Mouse (Mus musculus) limb, embryonic 15.5 days (tissue): ENCODE measurements at regions not wholly inside any gene's neighbourhood (a gene's known extent, or its start where the extent isn't known, plus 50 kb on each side); places are given as distances from the start of the nearest gene placed in this dataset.

Source experiments
- ATAC-seq: fragments of 200-750 bp; cut with Nextera tagmentation; 2 replicates; pipeline ENCODE4 v1.8.0; 2017; ENCODE audit warnings: low read depth, moderate TSS enrichment; ENCODE audit not compliant: insufficient number of reproducible peaks, low FRiP score, low TSS enrichment
- H3K27ac ChIP-seq: fragments of 300-500 bp; sonication (generic); 2 replicates; pipeline ENCODE4 v1.5.1; 2015; ENCODE audit warnings: moderate library complexity, mild to moderate bottlenecking, inconsistent platforms
- H3K27me3 ChIP-seq: fragments of 300-500 bp; sonication (generic); 2 replicates; pipeline ENCODE4 v1.6.1; 2015; ENCODE audit warnings: inconsistent platforms
- H3K36me3 ChIP-seq: fragments of 300-500 bp; sonication (generic); 2 replicates; pipeline ENCODE4 v1.6.1; 2015; ENCODE audit warnings: inconsistent platforms
- H3K4me1 ChIP-seq: fragments of 300-500 bp; sonication (generic); 2 replicates; pipeline ENCODE4 v1.6.1; 2015; ENCODE audit warnings: inconsistent platforms
- H3K4me2 ChIP-seq: fragments of 300-500 bp; sonication (generic); 2 replicates; pipeline ENCODE4 v1.6.1; 2015; ENCODE audit warnings: mild to moderate bottlenecking, inconsistent platforms
- H3K4me3 ChIP-seq: fragments of 300-500 bp; sonication (generic); 2 replicates; pipeline ENCODE4 v1.5.1; 2015; ENCODE audit warnings: mild to moderate bottlenecking, inconsistent platforms
- H3K9ac ChIP-seq: fragments of 300-500 bp; sonication (generic); 2 replicates; pipeline ENCODE4 v1.6.1; 2015; ENCODE audit warnings: inconsistent platforms
- H3K9me3 ChIP-seq: fragments of 300-500 bp; sonication (generic); 2 replicates; pipeline ENCODE4 v1.6.1; 2016; ENCODE audit warnings: inconsistent platforms
- WGBS: fragments of 180-500 bp; shearing (Covaris S2); methylation state at CpG from one replicate; pipeline ENCODE4 v1.1.7; 2015; 5-methylcytosine and 5-hydroxymethylcytosine counted together

- H3K27ac ChIP-seq = no peak overlapping the region
- WGBS = 40% methylated on average over 7 of the region's 7 CpGs
- H3K27me3 ChIP-seq = no peaks in the 10 kb centered on the region
- no peak for ATAC-seq
- no peak overlapping the region for H3K9ac ChIP-seq
- H3K4me2 ChIP-seq = no peak overlapping the region
- no peaks in the 10 kb centered on the region for H3K4me1 ChIP-seq
- H3K36me3 ChIP-seq = no peaks in the 10 kb centered on the region
- H3K4me3 ChIP-seq = no peak overlapping the region
- H3K9me3 ChIP-seq = no peaks in the 10 kb centered on the region
Measured at GRCm38 (mm10) chr2:46054902-46055301, 937.7 kb upstream of the Zeb2 start.

GRCm38 (mm10) chr2:46021854-46022253, 904.7 kb upstream of the Zeb2 start:
- H3K27ac ChIP-seq = no peak overlapping the region
- H3K27me3 ChIP-seq = no peaks in the 10 kb centered on the region
- no peak overlapping the region for H3K4me3 ChIP-seq
- no peaks in the 10 kb centered on the region for H3K36me3 ChIP-seq
- no peak for ATAC-seq
- H3K9me3 ChIP-seq = no peaks in the 10 kb centered on the region
- WGBS = 77% methylated on average over 1 of the region's 1 CpGs
- no peak overlapping the region for H3K4me2 ChIP-seq
- no peak overlapping the region for H3K9ac ChIP-seq
- H3K4me1 ChIP-seq = no peaks in the 10 kb centered on the region

GRCm38 (mm10) chr2:46013771-46014269, 896.6 kb upstream of the Zeb2 start:
- no peaks in the 10 kb centered on the region for H3K27me3 ChIP-seq
- no peak overlapping the region for H3K4me3 ChIP-seq
- H3K4me2 ChIP-seq = no peak overlapping the region
- no peaks in the 10 kb centered on the region for H3K9me3 ChIP-seq
- no peak for ATAC-seq
- no peak overlapping the region for H3K9ac ChIP-seq
- no peaks in the 10 kb centered on the region for H3K36me3 ChIP-seq
- no peak overlapping the region for H3K27ac ChIP-seq
- H3K4me1 ChIP-seq = no peaks in the 10 kb centered on the region
- 64% methylated on average over 3 of the region's 3 CpGs for WGBS

GRCm38 (mm10) chr2:46012716-46013115, 895.5 kb upstream of the Zeb2 start:
- Histone ChIP-seq H3K9ac (no peak overlapping the region), H3K4me3 (no peak overlapping the region), H3K27me3 (no peaks in the 10 kb centered on the region), H3K36me3 (no peaks in the 10 kb centered on the region), H3K4me1 (no peaks in the 10 kb centered on the region), H3K9me3 (no peaks in the 10 kb centered on the region), H3K4me2 (no peak overlapping the region), H3K27ac (no peak overlapping the region)
- WGBS = 72% methylated on average over 1 of the region's 1 CpGs
- ATAC-seq = no peak

- Histone ChIP-seq H3K36me3 (no peaks in the 10 kb centered on the region), H3K4me2 (no peak overlapping the region), H3K4me3 (no peak overlapping the region), H3K9me3 (no peaks in the 10 kb centered on the region), H3K9ac (no peak overlapping the region), H3K27ac (no peak overlapping the region), H3K4me1 (no peaks in the 10 kb centered on the region), H3K27me3 (no peaks in the 10 kb centered on the region)
- ATAC-seq = no peak
Measured at GRCm38 (mm10) chr2:45975157-45975556, 858.0 kb upstream of the Zeb2 start.

- Histone ChIP-seq H3K4me2 (no peak overlapping the region), H3K4me3 (no peak overlapping the region), H3K36me3 (no peaks in the 10 kb centered on the region), H3K9ac (no peak overlapping the region), H3K27me3 (no peaks in the 10 kb centered on the region), H3K27ac (no peak overlapping the region), H3K4me1 (no peaks in the 10 kb centered on the region), H3K9me3 (no peaks in the 10 kb centered on the region)
- WGBS = 84% methylated on average over 5 of the region's 5 CpGs
- ATAC-seq = no peak
Measured at GRCm38 (mm10) chr2:45968635-45969034, 851.4 kb upstream of the Zeb2 start.

- Histone ChIP-seq H3K27me3 (no peaks in the 10 kb centered on the region), H3K4me3 (no peak overlapping the region), H3K4me1 (no peaks in the 10 kb centered on the region), H3K9ac (no peak overlapping the region), H3K27ac (no peak overlapping the region), H3K4me2 (no peak overlapping the region), H3K9me3 (no peaks in the 10 kb centered on the region), H3K36me3 (no peaks in the 10 kb centered on the region)
- no peak for ATAC-seq
- 36% methylated on average over 4 of the region's 4 CpGs for WGBS
Measured at GRCm38 (mm10) chr2:45956792-45957330, 839.7 kb upstream of the Zeb2 start.

GRCm38 (mm10) chr2:45948758-45949157, 831.6 kb upstream of the Zeb2 start:
- H3K36me3 ChIP-seq = no peaks in the 10 kb centered on the region
- 64% methylated on average over 1 of the region's 1 CpGs for WGBS
- H3K9me3 ChIP-seq = no peaks in the 10 kb centered on the region
- no peak overlapping the region for H3K4me3 ChIP-seq
- no peak overlapping the region for H3K9ac ChIP-seq
- no peak overlapping the region for H3K4me2 ChIP-seq
- ATAC-seq = no peak
- H3K4me1 ChIP-seq = no peaks in the 10 kb centered on the region
- H3K27me3 ChIP-seq = no peaks in the 10 kb centered on the region
- H3K27ac ChIP-seq = no peak overlapping the region

GRCm38 (mm10) chr2:45925791-45926480, 808.7 kb upstream of the Zeb2 start:
- ATAC-seq = no peak
- Histone ChIP-seq H3K36me3 (no peaks in the 10 kb centered on the region), H3K4me2 (no peak overlapping the region), H3K9ac (no peak overlapping the region), H3K27me3 (no peaks in the 10 kb centered on the region), H3K4me1 (no peaks in the 10 kb centered on the region), H3K27ac (no peak overlapping the region), H3K4me3 (no peak overlapping the region), H3K9me3 (no peaks in the 10 kb centered on the region)
- 76% methylated on average over 7 of the region's 7 CpGs for WGBS

- Histone ChIP-seq H3K9ac (no peak overlapping the region), H3K27ac (no peak overlapping the region), H3K4me2 (no peak overlapping the region)
Measured at GRCm38 (mm10) chr2:45908871-45909270, 791.7 kb upstream of the Zeb2 start.

GRCm38 (mm10) chr2:45904623-45905235, 787.5 kb upstream of the Zeb2 start:
- Histone ChIP-seq H3K9me3 (no peaks in the 10 kb centered on the region), H3K27ac (no peak overlapping the region), H3K9ac (no peak overlapping the region), H3K4me1 (no peaks in the 10 kb centered on the region), H3K36me3 (no peaks in the 10 kb centered on the region), H3K4me2 (no peak overlapping the region), H3K4me3 (no peak overlapping the region), H3K27me3 (no peaks in the 10 kb centered on the region)
- 36% methylated on average over 2 of the region's 2 CpGs for WGBS
- no peak for ATAC-seq

More at GRCm38 (mm10) chr2:45908871-45909270, 791.7 kb upstream of the Zeb2 start:
- Histone ChIP-seq H3K9me3 (no peaks in the 10 kb centered on the region), H3K27me3 (no peaks in the 10 kb centered on the region), H3K4me3 (no peak overlapping the region), H3K4me1 (no peaks in the 10 kb centered on the region), H3K36me3 (no peaks in the 10 kb centered on the region)
- ATAC-seq = no peak
- WGBS = 47% methylated on average over 1 of the region's 1 CpGs

- Histone ChIP-seq H3K27me3 (no peaks in the 10 kb centered on the region), H3K4me2 (no peak overlapping the region), H3K27ac (no peak overlapping the region), H3K36me3 (no peaks in the 10 kb centered on the region), H3K4me3 (no peak overlapping the region), H3K4me1 (no peaks in the 10 kb centered on the region), H3K9me3 (no peaks in the 10 kb centered on the region), H3K9ac (no peak overlapping the region)
- WGBS = 90% methylated on average over 4 of the region's 4 CpGs
- no peak for ATAC-seq
Measured at GRCm38 (mm10) chr2:45904090-45904489, 786.9 kb upstream of the Zeb2 start.
